Comparison of ENCODE assay signal across 11 mouse cellular contexts in genomic region chr15:51503341-51503740, GRCm38 (mm10).
A peak's percentile ranks its signal among the peaks of the same experiment; 100 is the strongest.
DNase-seq lines count a peak whose midpoint lies in the region; ATAC-seq and TF ChIP-seq lines count a peak whose summit lies in the region.
"Had no signal": no experiment of that assay in that cellular context is flagged by ENCODE, and none has a peak within 500 bp of the region (broad histone marks: within the 10 kb centered on the region; RNA-seq: fewer than 3 reads in every experiment).

No protein-coding gene starts in this region.

- peak overlapping the region; percentile 82 for H3K27ac ChIP-seq in lung, embryonic 14.5 days (ENCODE audit: low read depth)
- H3K27ac ChIP-seq in embryonic facial prominence, embryonic 13.5 days: peak overlapping the region; percentile 82
- no peak overlapping the region for H3K27ac ChIP-seq in hindbrain, embryonic 13.5 days
- peak overlapping the region; percentile 26 for H3K27ac ChIP-seq in midbrain, embryonic 16.5 days (ENCODE audit: low read length)
- H3K27ac ChIP-seq in liver, embryonic 12.5 days: no peak overlapping the region
- H3K27ac ChIP-seq: liver, embryonic 13.5 days had no signal

- no peak overlapping the region for H3K9ac ChIP-seq in lung, embryonic 14.5 days
- no peak overlapping the region for H3K9ac ChIP-seq in embryonic facial prominence, embryonic 13.5 days
- no peak overlapping the region for H3K9ac ChIP-seq in hindbrain, embryonic 13.5 days
- H3K9ac ChIP-seq in midbrain, embryonic 16.5 days (ENCODE audit: low read depth, low read length): no peak overlapping the region
- H3K9ac ChIP-seq in liver, embryonic 12.5 days: no peak overlapping the region
- H3K9ac ChIP-seq: liver, embryonic 13.5 days had no signal

- no peaks in the 10 kb centered on the region for H3K4me1 ChIP-seq in lung, embryonic 14.5 days (ENCODE audit: insufficient read depth)
- peaks cover 22% of the 10 kb centered on the region for H3K4me1 ChIP-seq in embryonic facial prominence, embryonic 13.5 days
- H3K4me1 ChIP-seq in hindbrain, embryonic 13.5 days (replicated peaks): 0 out of 2 replicates have a peak, but pooled peaks cover 5% of the 10 kb centered on the region
- H3K4me1 ChIP-seq in midbrain, embryonic 16.5 days (ENCODE audit: control insufficient read depth, insufficient read depth, low read length): peaks cover 6% of the 10 kb centered on the region
- H3K4me1 ChIP-seq in liver, embryonic 12.5 days: no peaks in the 10 kb centered on the region
- H3K4me1 ChIP-seq: liver, embryonic 13.5 days had no signal

- no peak overlapping the region for H3K4me3 ChIP-seq in lung, embryonic 14.5 days (ENCODE audit: low read depth, low read length)
- peak overlapping the region; percentile 8; the same call in 1 of the 2 replicates for H3K4me3 ChIP-seq in embryonic facial prominence, embryonic 13.5 days
- H3K4me3 ChIP-seq in hindbrain, embryonic 13.5 days: no peak overlapping the region
- H3K4me3 ChIP-seq in midbrain, embryonic 16.5 days (ENCODE audit: low read depth, low read length): peak overlapping the region; percentile 14; the same call in 1 of the 2 replicates
- no peak overlapping the region for H3K4me3 ChIP-seq in liver, embryonic 12.5 days
- H3K4me3 ChIP-seq: liver, embryonic 13.5 days had no signal

- H3K27me3 ChIP-seq in lung, embryonic 14.5 days (ENCODE audit: insufficient read depth, low read length): no peaks in the 10 kb centered on the region
- H3K27me3 ChIP-seq in embryonic facial prominence, embryonic 13.5 days: no peaks in the 10 kb centered on the region
- no peaks in the 10 kb centered on the region for H3K27me3 ChIP-seq in hindbrain, embryonic 13.5 days
- no peaks in the 10 kb centered on the region for H3K27me3 ChIP-seq in midbrain, embryonic 16.5 days (ENCODE audit: control insufficient read depth, insufficient read depth, low read depth, low read length)
- no peaks in the 10 kb centered on the region for H3K27me3 ChIP-seq in liver, embryonic 12.5 days (replicated peaks)
- H3K27me3 ChIP-seq: liver, embryonic 13.5 days had no signal

- H3K4me2 ChIP-seq in lung, embryonic 14.5 days: peak overlapping the region; percentile 50
- peak overlapping the region; percentile 46 for H3K4me2 ChIP-seq in embryonic facial prominence, embryonic 13.5 days
- 0 out of 2 replicates have a peak overlapping the region, but pooled peaks have one; percentile 4 for H3K4me2 ChIP-seq in hindbrain, embryonic 13.5 days
- H3K4me2 ChIP-seq in midbrain, embryonic 16.5 days (ENCODE audit: low read length): peak overlapping the region; percentile 50
- no peak overlapping the region for H3K4me2 ChIP-seq in liver, embryonic 12.5 days
- H3K4me2 ChIP-seq: liver, embryonic 13.5 days had no signal

- peak; percentile 58 for DNase-seq in lung, embryonic 14.5 days
- DNase-seq in lung, postnatal 10 days: no peak
- DNase-seq in adrenal gland, postnatal 14 days: no peak
- DNase-seq in cerebellum, postnatal 14 days: no peak
- DNase-seq: adrenal gland, adult 8-10 months; heart, postnatal 14 days; liver, embryonic 13.5 days had no signal

- H3K9me3 ChIP-seq in lung, embryonic 14.5 days (ENCODE audit: low read depth, low read length): no peaks in the 10 kb centered on the region
- no peaks in the 10 kb centered on the region for H3K9me3 ChIP-seq in embryonic facial prominence, embryonic 13.5 days
- H3K9me3 ChIP-seq in hindbrain, embryonic 13.5 days: no peaks in the 10 kb centered on the region
- no peaks in the 10 kb centered on the region for H3K9me3 ChIP-seq in midbrain, embryonic 16.5 days (replicated peaks; ENCODE audit: control insufficient read depth, low read length, poor library complexity, severe bottlenecking)
- H3K9me3 ChIP-seq in liver, embryonic 12.5 days (replicated peaks): no peaks in the 10 kb centered on the region
- H3K9me3 ChIP-seq: liver, embryonic 13.5 days had no signal

- WGBS in lung, embryonic 14.5 days: 3% methylated on average over 8 of the region's 8 CpGs
- 5% methylated on average over 8 of the region's 8 CpGs for WGBS in embryonic facial prominence, embryonic 13.5 days
- WGBS in hindbrain, embryonic 13.5 days: 39% methylated on average over 8 of the region's 8 CpGs
- 8% methylated on average over 8 of the region's 8 CpGs for WGBS in midbrain, embryonic 16.5 days
- whole genome bisulfite sequencing in liver, embryonic 12.5 days (ENCODE audit: insufficient replicate concordance): 53% methylated on average over 7 of the region's 8 CpGs

- TF ChIP-seq CTCF in lung, embryonic 14.5 days (IDR thresholded peaks at IDR 0.05; ENCODE audit: low read depth): no peak

- H3K36me3 ChIP-seq in lung, embryonic 14.5 days (ENCODE audit: insufficient read depth): no peaks in the 10 kb centered on the region
- no peaks in the 10 kb centered on the region for H3K36me3 ChIP-seq in embryonic facial prominence, embryonic 13.5 days
- H3K36me3 ChIP-seq in hindbrain, embryonic 13.5 days: no peaks in the 10 kb centered on the region
- no peaks in the 10 kb centered on the region for H3K36me3 ChIP-seq in midbrain, embryonic 16.5 days (ENCODE audit: control insufficient read depth, insufficient read depth, low read length)
- no peaks in the 10 kb centered on the region for H3K36me3 ChIP-seq in liver, embryonic 12.5 days
- H3K36me3 ChIP-seq: liver, embryonic 13.5 days had no signal

- no peak for ATAC-seq in lung, embryonic 14.5 days (ENCODE audit: insufficient read depth)
- no peak for ATAC-seq in embryonic facial prominence, embryonic 13.5 days (ENCODE audit: insufficient number of reproducible peaks, insufficient read depth, low FRiP score, low TSS enrichment, low read depth)
- no peak for ATAC-seq in hindbrain, embryonic 13.5 days (ENCODE audit: low FRiP score)
- 0 out of 2 replicates have a peak, but pooled peaks have one; percentile 36 for ATAC-seq in midbrain, embryonic 16.5 days
- no peak for ATAC-seq in liver, embryonic 12.5 days

Comparison
In these comparisons a context has a peak if more than half of its experiments do, and no peak if none do; other contexts are left out.
1. H3K27ac ChIP-seq: peak in lung, embryonic 14.5 days (single experiment), embryonic facial prominence, embryonic 13.5 days (single experiment) and midbrain, embryonic 16.5 days (single experiment); none in hindbrain, embryonic 13.5 days (single experiment) and liver, embryonic 12.5 days (single experiment).
2. H3K4me3 ChIP-seq: peak in embryonic facial prominence, embryonic 13.5 days (single experiment) and midbrain, embryonic 16.5 days (single experiment); none in lung, embryonic 14.5 days (single experiment), hindbrain, embryonic 13.5 days (single experiment) and liver, embryonic 12.5 days (single experiment).